Mouse (Mus musculus) ZHBTc4 (cell line): ENCODE measurements around the gene Cpa5.

ENCODE experiments used
- DNase-seq: peaks from one replicate; pipeline ENCODE4 v3.0.0-alpha.2; 2011; ENCODE audit warnings: low read depth, low spot score

Gene Cpa5

GRCm38 (mm10) chr6:30610710-30611109 is at the start of gene Cpa5:
Gene Cpa5 (plus strand): TSS chr6:30611010.
- no peak for DNase-seq

DNA sequence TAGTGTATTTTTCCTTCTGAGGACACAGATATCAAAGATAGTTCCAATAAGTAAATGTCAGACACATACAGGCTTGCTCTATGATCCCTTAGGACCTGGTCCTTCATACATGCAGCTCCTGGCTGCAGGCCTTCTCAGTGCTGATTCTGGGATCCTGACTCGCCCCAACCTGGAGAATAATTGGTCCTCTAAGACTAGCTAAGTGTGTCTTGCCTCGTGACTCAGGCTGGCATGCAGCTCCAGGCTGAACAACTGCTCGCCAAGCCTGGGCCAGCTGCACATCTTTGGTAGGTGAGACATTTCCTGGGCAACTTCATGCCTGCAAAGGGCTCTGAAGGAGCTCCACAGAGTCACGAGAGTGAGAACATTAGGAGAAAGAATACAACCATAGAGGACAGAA is 48.7 kb upstream of the Cpa5 start:
- no peak for DNase-seq

DNA sequence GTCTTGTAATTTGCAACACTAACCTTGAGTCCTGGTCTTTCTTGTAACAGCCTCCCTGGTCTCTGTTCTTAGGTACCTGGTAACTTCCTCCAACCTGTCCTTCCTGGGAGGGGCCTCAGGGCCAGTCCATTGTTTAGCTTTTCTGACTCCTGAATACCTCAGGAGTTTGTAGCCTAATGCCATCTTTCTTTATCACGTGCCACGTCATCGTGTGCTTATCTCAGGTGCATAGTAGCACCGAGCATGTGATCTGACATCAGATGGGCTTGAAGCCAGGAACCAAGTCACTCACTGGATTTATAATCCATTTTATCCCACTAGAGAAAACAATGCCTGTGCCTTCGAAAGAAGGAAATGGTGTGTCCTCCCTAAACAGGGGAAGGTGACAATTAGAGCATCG is 47.2 kb upstream of the Cpa5 start:
- DNase-seq, result no peak

GRCm38 (mm10) chr6:30564051-30564450 is 46.8 kb upstream of the Cpa5 start:
- DNase-seq, result no peak

DNA sequence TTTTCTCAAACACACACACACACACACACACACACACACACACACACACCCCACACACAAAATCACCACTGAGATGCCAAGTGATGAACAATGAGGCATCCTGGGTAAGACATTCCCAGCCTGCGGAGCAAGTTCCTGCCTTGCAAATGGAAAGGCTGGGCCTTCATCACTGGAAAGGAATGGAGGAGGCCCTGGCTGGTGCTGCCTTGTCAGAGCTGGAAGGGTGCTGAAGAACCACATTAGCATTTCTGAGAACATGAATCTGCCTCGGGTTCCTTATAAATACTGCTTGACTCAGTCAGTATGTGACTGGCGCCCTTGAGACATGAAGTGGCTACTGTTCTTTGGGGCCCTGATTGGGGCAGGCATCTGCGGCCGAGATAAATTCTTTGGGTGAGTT is 42.7 kb upstream of the Cpa5 start, which contains the start of gene Cpa4:
TSS of gene Cpa4 (plus strand) at position 301 of the 400 bp plus-strand sequence.
- DNase-seq, result no peak

- no peak for DNase-seq
Measured at GRCm38 (mm10) chr6:30569331-30569730, 41.5 kb upstream of the Cpa5 start.

GRCm38 (mm10) chr6:30570012-30570411 is 40.8 kb upstream of the Cpa5 start:
- no peak for DNase-seq

DNA sequence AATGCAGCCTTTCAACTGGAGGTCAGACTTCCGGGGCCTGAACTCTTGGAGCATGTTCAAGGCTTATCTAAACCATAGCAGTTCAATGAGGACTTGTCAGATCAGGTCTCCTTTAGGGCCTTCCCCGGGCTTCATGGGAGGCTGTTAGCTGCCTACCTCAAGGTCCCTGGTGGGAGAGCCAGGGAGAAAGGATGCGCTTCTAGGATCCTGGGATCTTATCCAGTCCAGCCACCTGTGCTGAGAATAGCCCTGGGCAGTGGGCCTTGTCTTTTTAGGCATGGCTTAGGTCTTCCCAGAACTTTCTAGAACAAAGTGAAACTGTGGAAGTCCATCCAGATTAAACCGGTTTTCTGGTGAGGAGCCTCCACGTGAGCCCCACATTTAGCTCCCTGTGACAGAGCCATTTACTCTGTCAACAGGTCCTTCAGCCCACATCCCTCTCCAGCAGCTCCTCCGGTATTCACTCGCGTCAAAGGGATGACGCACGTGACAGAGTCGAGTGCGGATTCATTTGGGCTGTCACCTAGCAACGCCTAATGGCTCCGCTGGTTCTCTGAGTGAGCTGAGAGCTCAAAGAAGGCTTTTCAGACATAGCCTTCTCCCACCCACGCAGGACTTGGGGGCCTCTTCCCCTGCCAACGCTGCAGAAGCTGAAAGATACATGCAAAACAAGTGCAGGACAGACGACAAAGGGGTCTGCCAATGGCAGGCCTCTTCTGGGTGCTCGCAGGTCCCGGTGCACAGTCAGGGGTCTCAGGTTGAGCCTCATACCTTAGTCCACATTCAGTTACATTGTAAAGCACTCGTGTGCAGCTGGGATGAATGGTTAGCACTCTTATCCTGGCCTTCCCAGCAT is 38.1 kb upstream of the Cpa5 start:
- peak; percentile 81 for DNase-seq

- no peak for DNase-seq
Measured at GRCm38 (mm10) chr6:30573380-30573779, 37.4 kb upstream of the Cpa5 start.

GRCm38 (mm10) chr6:30574945-30575344 is 35.9 kb upstream of the Cpa5 start:
- no peak for DNase-seq

DNA sequence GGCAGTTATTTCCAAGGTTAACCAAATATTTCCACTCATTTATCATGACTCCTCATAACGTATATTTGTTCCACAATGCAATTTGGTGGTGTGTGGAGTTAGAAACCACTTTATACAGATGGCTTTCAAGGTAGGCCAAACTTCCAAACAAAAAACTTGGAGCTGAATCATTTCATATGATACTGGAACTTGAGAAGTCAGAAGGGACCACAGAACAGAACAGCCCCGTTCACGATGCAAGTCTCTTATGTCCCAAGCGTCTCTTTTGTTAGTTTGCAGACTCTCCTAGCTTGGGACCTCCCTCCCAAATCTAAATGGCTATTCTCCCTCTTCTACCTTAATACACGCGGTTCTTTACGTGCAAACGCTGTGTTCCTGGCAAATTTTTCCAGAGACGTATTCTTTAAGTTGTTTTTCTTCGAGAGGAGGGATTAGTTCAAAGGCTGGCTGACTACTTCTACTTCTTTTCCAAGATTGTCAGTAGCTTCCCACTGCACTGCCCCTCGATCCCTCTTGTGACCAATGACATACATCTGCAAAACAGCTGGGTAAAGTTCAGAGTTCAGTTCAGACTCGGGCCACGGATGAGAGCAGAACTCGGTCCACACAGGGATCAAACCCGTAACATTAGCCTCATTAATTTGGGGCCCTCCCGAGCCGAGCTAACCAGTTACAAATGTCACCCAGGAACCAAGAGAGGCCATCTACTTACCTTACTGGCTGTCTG is 34.2 kb upstream of the Cpa5 start:
- DNase-seq, result no peak

GRCm38 (mm10) chr6:30579961-30580840 is 30.6 kb upstream of the Cpa5 start:
- DNase-seq, result no peak

DNA sequence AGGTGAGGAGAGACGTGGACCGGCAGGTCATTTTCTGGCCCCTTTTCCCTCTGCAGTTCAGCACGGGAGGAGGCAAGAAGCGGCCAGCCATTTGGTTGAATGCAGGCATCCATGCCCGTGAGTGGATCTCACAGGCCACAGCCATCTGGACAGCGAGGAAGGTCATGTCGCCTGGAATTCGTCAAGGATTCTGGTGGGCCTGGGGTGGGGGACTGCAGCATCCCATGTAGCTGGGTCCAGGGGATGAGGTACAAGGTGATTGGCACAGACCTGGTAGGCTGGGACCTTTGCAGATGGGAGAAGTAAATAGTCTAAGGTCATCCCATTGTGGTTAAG is 30.0 kb upstream of the Cpa5 start:
- no peak for DNase-seq

DNA sequence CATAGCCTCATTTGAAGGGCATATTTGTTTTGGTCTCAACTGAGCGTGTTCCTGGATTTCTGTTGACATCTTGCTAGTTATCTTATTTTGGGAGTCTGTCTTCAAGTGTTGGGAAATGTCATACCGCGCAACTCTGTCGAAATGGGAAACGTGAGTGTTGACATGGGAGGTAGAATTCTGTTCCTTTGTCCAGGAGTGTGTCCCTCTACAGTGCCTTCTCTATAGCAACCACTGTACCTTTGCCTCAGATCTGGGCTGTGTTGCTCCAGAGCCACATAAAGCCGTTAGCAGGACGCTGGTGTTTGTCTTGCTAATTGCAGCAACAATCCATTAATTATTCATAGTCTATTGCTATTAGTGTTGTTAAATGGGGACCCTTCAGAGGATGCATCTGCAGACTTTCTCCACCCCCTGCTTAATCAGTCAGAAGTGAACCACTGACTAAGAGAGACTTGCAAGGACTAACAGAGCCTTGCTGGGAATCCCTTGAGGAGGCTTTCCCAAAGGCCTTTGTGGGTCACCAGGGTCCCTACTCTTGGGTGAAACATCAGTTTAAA is 23.8 kb upstream of the Cpa5 start:
- DNase-seq, result peak; percentile 9

GRCm38 (mm10) chr6:30589819-30590218 is 21.0 kb upstream of the Cpa5 start:
- no peak for DNase-seq

DNA sequence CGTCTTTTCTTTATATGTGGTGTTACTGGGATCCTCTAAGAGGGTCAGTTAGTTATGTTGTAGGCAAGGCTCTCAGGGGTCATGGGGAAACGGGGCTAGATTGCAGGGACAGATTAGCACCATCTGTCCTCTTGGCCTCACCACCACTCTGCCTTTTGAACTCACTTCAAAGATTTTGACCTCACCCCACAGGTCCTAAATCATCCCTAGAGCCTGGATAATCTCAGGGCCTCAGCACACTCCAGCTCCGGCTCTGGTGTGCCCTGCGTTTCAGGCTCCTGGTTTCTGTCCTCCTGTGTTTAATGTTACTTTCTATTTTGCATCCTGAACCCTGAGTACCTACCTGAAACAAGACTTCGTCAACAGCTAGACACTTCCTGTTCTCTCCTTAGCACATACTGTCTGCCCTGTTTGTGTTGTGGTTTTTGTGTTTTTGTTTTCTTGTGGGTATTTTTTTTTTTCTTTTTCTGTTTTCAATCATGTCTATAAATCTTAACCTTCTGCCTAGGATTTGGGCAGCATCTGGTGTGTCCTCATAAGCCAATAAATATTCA is 18.9 kb upstream of the Cpa5 start:
- DNase-seq, result no peak

- DNase-seq, result no peak
Measured at GRCm38 (mm10) chr6:30592417-30592974, 18.3 kb upstream of the Cpa5 start.

GRCm38 (mm10) chr6:30594364-30594763 is 16.4 kb upstream of the Cpa5 start:
- DNase-seq, result no peak

- no peak for DNase-seq
Measured at GRCm38 (mm10) chr6:30596230-30596898, 14.4 kb upstream of the Cpa5 start.

DNA sequence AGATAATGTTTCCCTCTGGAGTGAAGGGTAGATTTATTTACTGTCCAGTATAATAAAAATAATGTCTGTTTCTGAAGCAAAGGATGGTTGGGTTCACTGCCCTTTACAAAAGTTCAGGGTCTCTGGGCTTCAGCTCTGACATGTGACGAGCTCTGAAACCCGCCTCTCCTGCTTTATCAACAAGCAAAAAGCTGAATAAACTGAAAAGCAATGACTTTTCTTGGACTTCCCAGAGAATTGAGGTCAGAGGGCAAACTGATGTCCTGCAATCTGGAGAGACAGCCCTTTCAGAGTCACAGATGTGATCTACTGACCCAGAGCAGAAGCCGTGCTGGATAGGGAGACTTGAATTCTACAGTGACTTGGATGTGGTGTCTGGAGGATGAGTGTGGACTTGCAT is 10.8 kb upstream of the Cpa5 start:
- DNase-seq, result no peak

DNA sequence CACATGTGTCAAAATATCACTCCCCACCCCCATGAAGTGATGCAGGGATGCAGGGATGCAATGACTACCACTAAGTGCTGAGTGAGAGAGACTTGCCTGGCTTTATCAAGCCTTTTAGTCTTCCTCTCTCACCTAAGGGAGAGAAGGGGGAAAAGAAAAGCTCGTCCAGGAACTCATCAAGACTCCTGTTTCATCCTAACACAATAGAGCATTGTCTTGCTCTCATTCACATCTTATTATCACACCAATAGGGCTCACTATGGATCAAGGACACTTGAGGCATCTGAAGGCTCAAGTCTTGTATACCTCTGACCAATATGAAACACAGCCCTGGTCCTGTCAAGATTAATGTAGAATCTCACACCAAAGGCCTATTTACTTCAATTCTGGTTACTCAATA is 9.8 kb upstream of the Cpa5 start:
- DNase-seq, result peak; percentile 46
